Mouse (Mus musculus) midbrain, embryonic 10.5 days (tissue): ENCODE data around the gene Washc4. TPM values are rescaled to one million over a fixed set of nuclear protein-coding genes. Genes with fewer than 3 reads are reported as not detected.

Experiments used
- DNase-seq: peaks from one replicate; pipeline ENCODE4 v3.0.0-alpha.2; 2017; ENCODE audit warnings: low spot score
- H3K27ac ChIP-seq: fragments of 300-500 bp; sonication (generic); replicated peaks from 2 replicates; pipeline ENCODE4 v1.5.1; 2016; ENCODE audit warnings: mild to moderate bottlenecking
- H3K27me3 ChIP-seq: fragments of 300-500 bp; sonication (generic); 2 replicates; pipeline ENCODE4 v1.6.1; 2016; ENCODE audit warnings: low read depth, mild to moderate bottlenecking; ENCODE audit not compliant: poor library complexity, severe bottlenecking
- H3K36me3 ChIP-seq: fragments of 300-500 bp; sonication (generic); 2 replicates; pipeline ENCODE4 v1.6.1; 2016; ENCODE audit warnings: mild to moderate bottlenecking, moderate library complexity
- H3K4me1 ChIP-seq: fragments of 300-500 bp; sonication (generic); 2 replicates; pipeline ENCODE4 v1.6.1; 2016
- H3K4me3 ChIP-seq: fragments of 300-500 bp; sonication (generic); 2 replicates; pipeline ENCODE4 v1.5.1; 2016; ENCODE audit warnings: mild to moderate bottlenecking, moderate library complexity
- H3K9me3 ChIP-seq: fragments of 300-500 bp; sonication (generic); replicated peaks from 2 replicates; pipeline ENCODE4 v1.6.1; 2016; ENCODE audit warnings: mild to moderate bottlenecking
- whole genome bisulfite sequencing: fragments of 180-500 bp; shearing (Covaris S2); methylation state at CpG from one replicate; pipeline ENCODE4 v1.1.7; 2016; 5-methylcytosine and 5-hydroxymethylcytosine counted together
- polyA plus RNA-seq: library from polyadenylated mRNA; unstranded; fragments of >200 nt; fragmentation: Nextera tagmentation; extraction: Ambion mirVana; gene quantifications from 2 replicates; pipeline ENCODE4 v1.2.1, GENCODE M21; 2016

Gene Washc4
- polyA plus RNA-seq, 1 experiment from 2014 or later, result 38.5 TPM

DNA sequence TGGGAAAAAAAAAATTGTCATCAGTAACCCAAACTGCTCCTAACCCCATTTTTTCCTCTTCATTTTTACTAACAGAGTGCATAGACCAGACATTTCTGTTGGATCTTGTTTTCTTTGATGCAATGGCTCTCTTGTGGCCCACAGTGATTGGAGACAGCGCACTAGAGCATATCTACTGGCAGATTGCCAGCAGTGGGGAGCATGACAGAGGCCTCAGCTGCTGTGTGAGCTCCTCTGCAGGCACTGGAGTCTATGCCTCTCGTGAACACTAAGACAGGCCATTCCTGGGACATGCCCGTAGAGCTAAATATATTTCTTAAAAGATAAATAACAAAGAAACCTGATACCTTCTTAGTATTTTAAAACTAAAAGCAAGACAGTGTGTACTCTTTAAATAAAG lies 3.5 kb upstream of the Washc4 start:
- peaks cover 3% of the 10 kb centered on the region; the same call in 1 of the 2 replicates for H3K27me3 ChIP-seq
- H3K4me1 ChIP-seq, result peaks cover 8% of the 10 kb centered on the region
- DNase-seq, result no peak
- H3K27ac ChIP-seq, result no peak overlapping the region
- H3K4me3 ChIP-seq, result no peak overlapping the region
- H3K9me3 ChIP-seq, result no peaks in the 10 kb centered on the region
- WGBS, result 81% methylated on average over 3 of the region's 3 CpGs
- no peaks in the 10 kb centered on the region for H3K36me3 ChIP-seq

DNA sequence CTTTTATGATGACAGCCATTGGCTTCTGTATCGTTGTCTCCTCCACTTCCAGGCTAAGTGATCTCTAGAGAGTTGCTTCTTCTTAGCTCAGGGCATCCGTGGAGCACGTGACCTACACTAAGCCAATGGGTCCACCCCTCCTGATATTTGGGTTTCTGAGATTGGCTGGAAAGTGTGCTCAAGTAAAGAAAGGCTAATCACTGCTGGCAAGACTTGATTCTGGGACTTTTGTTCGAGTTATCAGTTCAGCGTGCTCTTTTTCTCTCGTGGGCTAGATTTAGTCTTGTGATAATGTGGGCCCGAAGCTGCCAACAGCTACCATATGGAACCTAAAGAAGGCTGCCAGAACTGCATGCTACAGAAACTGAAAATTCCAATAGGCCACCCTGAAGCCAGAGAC lies 1.3 kb upstream of the Washc4 start:
- Histone ChIP-seq H3K27me3 (0 out of 2 replicates have a peak, but pooled peaks cover 1% of the 10 kb centered on the region), H3K36me3 (no peaks in the 10 kb centered on the region), H3K27ac (no peak overlapping the region), H3K4me3 (no peak overlapping the region), H3K4me1 (peaks cover 13% of the 10 kb centered on the region), H3K9me3 (no peaks in the 10 kb centered on the region)
- no peak for DNase-seq
- WGBS, result 85% methylated on average over 7 of the region's 7 CpGs

GRCm38 (mm10) chr10:83544103-83544479 lies 539 bp downstream of the Washc4 start:
- no peak for DNase-seq
- H3K27me3 ChIP-seq, result no peaks in the 10 kb centered on the region
- WGBS, result under 1% methylated on average over 41 of the region's 41 CpGs

DNA sequence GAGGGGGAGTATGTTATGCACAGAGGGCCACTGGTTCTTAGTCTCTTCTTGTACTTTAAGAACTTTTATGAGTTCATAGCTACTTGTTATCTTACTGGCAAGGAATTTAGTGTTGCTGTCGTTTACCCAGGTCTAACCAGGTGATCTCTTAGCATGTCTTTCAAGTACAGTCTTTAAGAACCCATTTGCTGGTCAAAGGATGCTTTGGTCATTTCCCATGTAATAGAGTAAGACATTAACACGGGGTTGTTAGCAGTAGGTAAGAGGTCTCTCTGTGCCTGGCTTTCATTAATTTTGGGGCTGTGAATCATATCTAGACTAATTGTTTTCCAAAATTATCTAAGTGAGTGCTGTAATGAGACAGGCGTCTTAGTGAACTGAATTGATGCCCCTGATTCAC lies 1.8 kb downstream of the Washc4 start:
- Histone ChIP-seq H3K36me3 (peaks cover 28% of the 10 kb centered on the region), H3K4me3 (peak overlapping the region; percentile 92), H3K27me3 (no peaks in the 10 kb centered on the region), H3K27ac (no peak overlapping the region), H3K9me3 (no peaks in the 10 kb centered on the region), H3K4me1 (peaks cover 13% of the 10 kb centered on the region)
- 78% methylated on average over 3 of the region's 3 CpGs for WGBS
- DNase-seq, result no peak

More at GRCm38 (mm10) chr10:83544103-83544479, 539 bp downstream of the Washc4 start:
- H3K4me3 ChIP-seq, result peak overlapping the region; percentile 92
- H3K36me3 ChIP-seq, result peaks cover 15% of the 10 kb centered on the region
- H3K4me1 ChIP-seq, result peaks cover 13% of the 10 kb centered on the region
- H3K27ac ChIP-seq, result peak overlapping the region; percentile 93
- H3K9me3 ChIP-seq, result no peaks in the 10 kb centered on the region

DNA sequence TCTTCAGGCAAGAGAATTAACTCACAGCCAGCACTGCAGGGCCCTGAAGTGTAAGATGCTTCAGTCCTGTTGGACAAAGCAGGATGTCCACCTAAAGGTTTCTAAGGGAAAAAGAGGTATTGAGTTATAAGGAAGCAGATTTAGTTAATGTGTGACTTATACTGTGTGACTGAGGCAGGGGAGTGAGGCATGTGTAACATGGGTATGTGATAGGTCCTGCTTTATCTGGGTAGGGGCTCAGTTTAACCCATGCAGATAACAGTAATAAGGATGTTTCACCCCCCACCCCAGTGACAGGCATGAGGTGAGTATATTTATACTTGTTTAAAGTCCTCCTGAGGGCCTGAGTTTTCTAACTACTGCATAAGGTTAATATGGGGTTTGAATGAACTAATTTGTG lies 19.5 kb downstream of the Washc4 start:
- Histone ChIP-seq H3K27ac (peak overlapping the region; percentile 55; the same call in 1 of the 2 replicates), H3K27me3 (no peaks in the 10 kb centered on the region), H3K4me3 (no peak overlapping the region), H3K36me3 (peaks cover 98% of the 10 kb centered on the region), H3K4me1 (peaks cover 11% of the 10 kb centered on the region), H3K9me3 (no peaks in the 10 kb centered on the region)
- DNase-seq, result no peak

GRCm38 (mm10) chr10:83565449-83566441 lies 22.2 kb downstream of the Washc4 start:
- H3K27ac ChIP-seq, result no peak overlapping the region
- 92% methylated on average over 7 of the region's 7 CpGs for WGBS
- peaks cover 11% of the 10 kb centered on the region for H3K4me1 ChIP-seq
- no peaks in the 10 kb centered on the region for H3K27me3 ChIP-seq
- no peak overlapping the region for H3K4me3 ChIP-seq
- H3K9me3 ChIP-seq, result no peaks in the 10 kb centered on the region
- no peak for DNase-seq
- peaks cover 99% of the 10 kb centered on the region for H3K36me3 ChIP-seq

DNA sequence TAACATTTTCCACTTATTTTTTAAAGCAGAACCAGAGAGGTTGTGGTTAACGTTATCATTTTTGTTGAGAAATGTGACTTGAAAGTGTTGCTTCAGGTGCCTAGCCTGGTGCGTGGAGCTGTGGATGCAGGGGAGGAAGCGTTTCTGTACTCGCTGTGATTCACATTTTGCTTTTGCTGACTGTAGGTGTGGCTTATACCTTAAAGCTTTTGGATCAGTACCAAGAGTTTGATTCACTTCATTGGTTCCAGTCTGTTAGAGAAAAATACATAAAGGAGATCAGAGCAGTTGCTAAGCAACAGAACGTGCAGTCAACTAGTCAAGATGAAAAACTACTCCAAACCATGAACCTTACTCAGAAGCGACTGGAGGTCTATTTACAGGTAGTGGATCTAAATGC lies 47.2 kb downstream of the Washc4 start:
- H3K36me3 ChIP-seq, result peaks cover 96% of the 10 kb centered on the region
- 93% methylated on average over 6 of the region's 6 CpGs for WGBS
- H3K9me3 ChIP-seq, result no peaks in the 10 kb centered on the region
- DNase-seq, result no peak
- H3K27ac ChIP-seq, result no peak overlapping the region
- H3K4me3 ChIP-seq, result no peak overlapping the region
- H3K27me3 ChIP-seq, result no peaks in the 10 kb centered on the region
- no peaks in the 10 kb centered on the region for H3K4me1 ChIP-seq

DNA sequence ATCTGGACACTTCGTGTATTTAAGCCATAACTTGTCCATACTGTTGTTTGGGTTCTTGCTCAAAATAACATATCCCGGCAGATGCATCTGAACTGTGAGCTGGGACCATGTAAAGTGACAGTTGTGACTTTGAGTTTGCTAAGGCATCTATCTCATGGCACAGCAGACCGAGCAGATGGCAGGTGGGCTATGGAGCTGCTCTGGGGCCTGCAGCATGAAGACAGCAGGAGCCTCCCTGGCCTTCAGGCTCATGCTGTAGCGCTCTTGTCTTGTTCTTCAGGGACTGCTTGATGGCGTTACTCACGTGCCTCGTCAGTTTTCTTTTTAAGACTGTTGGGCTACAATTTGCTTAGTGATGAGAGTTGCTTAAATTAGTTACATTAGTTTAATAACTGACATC lies 49.1 kb downstream of the Washc4 start:
- H3K27me3 ChIP-seq, result no peaks in the 10 kb centered on the region
- peaks cover 92% of the 10 kb centered on the region for H3K36me3 ChIP-seq
- no peaks in the 10 kb centered on the region for H3K4me1 ChIP-seq
- H3K27ac ChIP-seq, result no peak overlapping the region
- 94% methylated on average over 7 of the region's 7 CpGs for WGBS
- no peak for DNase-seq
- no peaks in the 10 kb centered on the region for H3K9me3 ChIP-seq
- no peak overlapping the region for H3K4me3 ChIP-seq

GRCm38 (mm10) chr10:83594526-83594925 lies 51.0 kb downstream of the Washc4 start:
- no peak for DNase-seq
- H3K4me1 ChIP-seq, result no peaks in the 10 kb centered on the region
- 92% methylated on average over 5 of the region's 5 CpGs for WGBS
- H3K27ac ChIP-seq, result no peak overlapping the region
- no peaks in the 10 kb centered on the region for H3K27me3 ChIP-seq
- H3K4me3 ChIP-seq, result no peak overlapping the region
- H3K36me3 ChIP-seq, result peaks cover 84% of the 10 kb centered on the region
- no peaks in the 10 kb centered on the region for H3K9me3 ChIP-seq

DNA sequence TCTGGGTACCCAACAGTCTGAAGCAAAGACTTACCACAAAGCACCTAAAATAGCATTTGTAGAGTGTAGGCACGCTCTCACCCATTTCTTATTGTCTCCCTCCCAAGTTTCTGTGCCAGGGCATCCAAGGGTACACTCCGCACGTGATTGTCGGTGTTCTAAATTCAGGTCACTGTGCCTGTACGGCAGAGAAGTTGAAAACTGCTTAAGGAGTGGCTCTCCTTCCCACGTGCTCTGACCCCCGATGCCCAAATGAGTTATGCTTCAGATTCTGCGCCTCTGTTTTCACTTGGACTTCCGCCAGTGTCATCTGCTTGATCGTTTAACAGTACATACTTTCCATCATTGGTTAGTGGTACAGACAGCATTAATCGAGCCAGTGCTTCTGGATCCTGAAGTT lies 57.1 kb downstream of the Washc4 start:
- no peaks in the 10 kb centered on the region for H3K4me1 ChIP-seq
- WGBS, result 93% methylated on average over 11 of the region's 11 CpGs
- no peak for DNase-seq
- no peak overlapping the region for H3K4me3 ChIP-seq
- H3K9me3 ChIP-seq, result no peaks in the 10 kb centered on the region
- no peaks in the 10 kb centered on the region for H3K27me3 ChIP-seq
- no peak overlapping the region for H3K27ac ChIP-seq
- peaks cover 79% of the 10 kb centered on the region for H3K36me3 ChIP-seq

- no peak for DNase-seq
- H3K36me3 ChIP-seq, result peaks cover 86% of the 10 kb centered on the region
- H3K9me3 ChIP-seq, result no peaks in the 10 kb centered on the region
- H3K4me3 ChIP-seq, result no peak overlapping the region
- H3K27me3 ChIP-seq, result no peaks in the 10 kb centered on the region
- H3K4me1 ChIP-seq, result 0 out of 2 replicates have a peak, but pooled peaks cover 3% of the 10 kb centered on the region
- WGBS, result 95% methylated on average over 10 of the region's 10 CpGs
- no peak overlapping the region for H3K27ac ChIP-seq
These were observed 60.5 kb downstream of the Washc4 start for GRCm38 (mm10) chr10:83603956-83604564.

DNA sequence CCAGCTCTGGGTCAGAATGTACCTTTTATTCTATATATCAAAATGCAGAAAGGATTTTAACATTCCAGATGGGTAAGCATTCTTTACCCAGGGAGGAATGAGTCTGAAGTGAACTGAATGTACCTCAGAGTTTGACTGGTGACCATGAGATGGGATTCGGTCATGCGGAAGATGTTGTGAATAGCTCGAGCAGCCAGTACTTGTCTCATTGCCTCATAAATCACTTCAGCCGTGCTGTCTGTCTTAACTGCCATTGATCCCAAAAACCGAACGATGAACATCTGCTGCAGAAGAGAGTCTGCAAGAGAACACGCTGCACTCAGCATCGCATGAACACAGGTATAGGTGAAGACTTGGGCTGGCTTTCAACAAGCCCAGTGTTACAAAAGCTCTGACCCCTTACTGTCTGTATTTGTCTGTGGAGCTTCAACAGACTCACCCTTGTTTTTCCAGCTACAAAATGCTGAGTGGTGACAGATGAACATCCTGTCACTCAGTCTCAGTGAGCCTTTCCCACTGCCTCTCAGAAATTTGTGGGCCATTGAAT lies 62.2 kb downstream of the Washc4 start:
- no peak for DNase-seq
- Histone ChIP-seq H3K4me3 (no peak overlapping the region), H3K27me3 (no peaks in the 10 kb centered on the region), H3K36me3 (peaks cover 86% of the 10 kb centered on the region), H3K9me3 (no peaks in the 10 kb centered on the region), H3K27ac (no peak overlapping the region), H3K4me1 (0 out of 2 replicates have a peak, but pooled peaks cover 3% of the 10 kb centered on the region)
- 78% methylated on average over 8 of the region's 8 CpGs for WGBS

- WGBS, result 91% methylated on average over 3 of the region's 3 CpGs
- no peak for DNase-seq
- Histone ChIP-seq H3K9me3 (no peaks in the 10 kb centered on the region), H3K4me3 (no peak overlapping the region), H3K36me3 (peaks cover 86% of the 10 kb centered on the region), H3K27ac (no peak overlapping the region), H3K4me1 (0 out of 2 replicates have a peak, but pooled peaks cover 3% of the 10 kb centered on the region), H3K27me3 (no peaks in the 10 kb centered on the region)
These were observed 63.6 kb downstream of the Washc4 start for GRCm38 (mm10) chr10:83607111-83607510.
